Mouse (Mus musculus) lung, postnatal 0 days (tissue): ENCODE measurements around the gene Myo15b.

ENCODE experiments used
- CTCF ChIP-seq: IDR thresholded peaks from 2 replicates; pipeline ENCODE4 v1.5.1; 2016; ENCODE audit warnings: antibody characterized with exemption, mild to moderate bottlenecking
- EP300 ChIP-seq: IDR thresholded peaks from 2 replicates; pipeline ENCODE4 v1.6.1; 2016; ENCODE audit warnings: antibody characterized with exemption, mild to moderate bottlenecking, control low read depth

- TF ChIP-seq CTCF, result no peak
- peak; percentile 94 for TF ChIP-seq EP300
Observed at GRCm38 (mm10) chr11:115841961-115842550, 16.1 kb upstream of the Myo15b start.
